In genomic region chrX:75734628-75735302, GRCm38 (mm10) we compare ENCODE assay signal across 8 mouse cellular contexts.
DNase-seq lines count a peak whose midpoint lies in the region; ATAC-seq and TF ChIP-seq lines count a peak whose summit lies in the region.
"Not testable (repeated sequence)": the region's sequence is repeated elsewhere in the genome, so short reads cannot be mapped to it uniquely, and the experiment has no call there.

No protein-coding gene starts in this region.

- H3K9me3 ChIP-seq in intestine, postnatal 0 days (ENCODE audit: control insufficient read depth); liver, embryonic 14.5 days (ENCODE audit: control insufficient read depth, low read length); midbrain, postnatal 0 days (ENCODE audit: low read length): not testable (repeated sequence)

- intact Hi-C loops in gastrocnemius, postnatal 14 days (cut with DNase I; ENCODE audit: low total_unique reads), result not testable (repeated sequence)

- TF ChIP-seq CTCF in intestine, postnatal 0 days (IDR thresholded peaks at IDR 0.05; ENCODE audit: low read depth), result peak; percentile 50
- not testable (repeated sequence) for TF ChIP-seq CTCF in liver, embryonic 14.5 days (IDR thresholded peaks at IDR 0.05; ENCODE audit: low read depth)
- peak; percentile 46 for TF ChIP-seq CTCF in midbrain, postnatal 0 days (IDR thresholded peaks at IDR 0.05)

- not testable (repeated sequence) for TF ChIP-seq EP300 in liver, embryonic 14.5 days (IDR thresholded peaks at IDR 0.05; ENCODE audit: low read depth)

- not testable (repeated sequence) for H3K9ac ChIP-seq in intestine, postnatal 0 days (ENCODE audit: low read depth, low read length); liver, embryonic 14.5 days (replicated peaks); midbrain, postnatal 0 days (replicated peaks; ENCODE audit: low read length, poor library complexity, severe bottlenecking)

- not testable (repeated sequence) for H3K36me3 ChIP-seq in intestine, postnatal 0 days (ENCODE audit: control insufficient read depth, insufficient read depth); liver, embryonic 14.5 days (replicated peaks; ENCODE audit: control insufficient read depth, insufficient read depth, low read depth); midbrain, postnatal 0 days (ENCODE audit: insufficient read depth, low read length)

- not testable (repeated sequence) for H3K4me2 ChIP-seq in intestine, postnatal 0 days (replicated peaks; ENCODE audit: low read depth); liver, embryonic 14.5 days (ENCODE audit: low read depth); midbrain, postnatal 0 days (ENCODE audit: low read depth, low read length, poor library complexity, severe bottlenecking)

- H3K27ac ChIP-seq in intestine, postnatal 0 days (ENCODE audit: low read depth, low read length); liver, embryonic 14.5 days; midbrain, postnatal 0 days (ENCODE audit: low read depth, low read length): not testable (repeated sequence)

- not testable (repeated sequence) for H3K4me3 ChIP-seq in intestine, postnatal 0 days (ENCODE audit: low read depth, low read length); liver, embryonic 14.5 days (ENCODE audit: insufficient read depth in 1 of 2, low read depth in 2 of 2, low read length in 2 of 2); midbrain, postnatal 0 days (ENCODE audit: low read depth, low read length)

- peak; percentile 22 for DNase-seq in CD4-positive helper T cell, adult 2 months (ENCODE audit: low read depth, low spot score)
- peak; percentile 76 for DNase-seq in adrenal gland, adult 2 months
- DNase-seq in cerebellum, adult 9-10 months, result peak; percentile 88
- peak; percentile 53 for DNase-seq in gastrocnemius, postnatal 14 days
- DNase-seq in liver, embryonic 14.5 days (ENCODE audit: low read depth in 3 of 3, low spot score in 3 of 3), result peak in 2 of 3 experiments; percentile 51 to 68
- DNase-seq in midbrain, postnatal 0 days (ENCODE audit: low spot score), result peak; percentile 8
- peak; percentile 86 for DNase-seq in spleen, adult 12 weeks (ENCODE audit: low spot score)

- 85% methylated on average over 11 of the region's 13 CpGs for WGBS in intestine, postnatal 0 days
- WGBS in liver, embryonic 14.5 days (ENCODE audit: insufficient replicate concordance), result 54% methylated on average over 10 of the region's 13 CpGs
- WGBS in midbrain, postnatal 0 days, result 76% methylated on average over 10 of the region's 13 CpGs

- not testable (repeated sequence) for H3K4me1 ChIP-seq in intestine, postnatal 0 days (replicated peaks; ENCODE audit: control insufficient read depth, insufficient read depth, low read length); liver, embryonic 14.5 days (replicated peaks; ENCODE audit: control insufficient read depth in 2 of 2, insufficient read depth in 2 of 2, low read length in 1 of 2); midbrain, postnatal 0 days (ENCODE audit: insufficient read depth, low read length)

- ATAC-seq in intestine, postnatal 0 days; liver, embryonic 14.5 days (ENCODE audit: insufficient read depth); midbrain, postnatal 0 days (ENCODE audit: low FRiP score): not testable (repeated sequence)

- not testable (repeated sequence) for H3K27me3 ChIP-seq in intestine, postnatal 0 days (replicated peaks; ENCODE audit: control insufficient read depth, insufficient read depth, low read length); liver, embryonic 14.5 days (ENCODE audit: control insufficient read depth, insufficient read depth, low read length); midbrain, postnatal 0 days (ENCODE audit: insufficient read depth, low read length)

Comparison
In these comparisons a context has a peak if more than half of its experiments do, and no peak if none do; other contexts are left out.
1. DNase-seq: peak in every context shown above with its lines; median percentile 88 in cerebellum, adult 9-10 months; 86 in spleen, adult 12 weeks; 76 in adrenal gland, adult 2 months; 60 in liver, embryonic 14.5 days; 53 in gastrocnemius, postnatal 14 days; 22 in CD4-positive helper T cell, adult 2 months; 8 in midbrain, postnatal 0 days.